Mouse (Mus musculus) heart, postnatal 0 days (tissue): ENCODE data around the gene H3f3a. TPM values are rescaled to one million over a fixed set of nuclear protein-coding genes. Genes with fewer than 3 reads are reported as not detected.

Experiments used
- ATAC-seq: fragments of 200-750 bp; cut with Nextera tagmentation; 2 replicates; pipeline ENCODE4 v1.8.0; 2017; ENCODE audit warnings: low read depth, moderate number of reproducible peaks, moderate library complexity; ENCODE audit not compliant: insufficient read depth
- DNase-seq: peaks from one replicate; pipeline ENCODE4 v3.0.0-alpha.2; 2016; ENCODE audit warnings: low spot score
- H3K27ac ChIP-seq: fragments of 300-500 bp; sonication (generic); 2 replicates; pipeline ENCODE4 v1.5.1; 2014; ENCODE audit warnings: low read depth, mild to moderate bottlenecking
- H3K27me3 ChIP-seq: fragments of 300-500 bp; sonication (generic); 2 replicates; pipeline ENCODE4 v1.6.1; 2014; ENCODE audit warnings: low read length, mixed read lengths; ENCODE audit not compliant: control insufficient read depth, insufficient read depth
- H3K36me3 ChIP-seq: fragments of 300-500 bp; sonication (generic); replicated peaks from 2 replicates; pipeline ENCODE4 v1.6.1; 2014; ENCODE audit warnings: low read length, mixed read lengths; ENCODE audit not compliant: control insufficient read depth, insufficient read depth
- H3K4me1 ChIP-seq: fragments of 300-500 bp; sonication (generic); 2 replicates; pipeline ENCODE4 v1.6.1; 2014; ENCODE audit warnings: antibody characterized with exemption; ENCODE audit not compliant: control insufficient read depth, insufficient read depth
- H3K4me2 ChIP-seq: fragments of 300-500 bp; sonication (generic); 2 replicates; pipeline ENCODE4 v1.6.1; 2014; ENCODE audit warnings: low read depth, mild to moderate bottlenecking, low read length, moderate library complexity
- H3K4me3 ChIP-seq: fragments of 300-500 bp; sonication (generic); 2 replicates; pipeline ENCODE4 v1.5.1; 2014; ENCODE audit warnings: low read depth, low read length
- H3K9ac ChIP-seq: fragments of 300-500 bp; sonication (generic); replicated peaks from 2 replicates; pipeline ENCODE4 v1.6.1; 2014; ENCODE audit warnings: low read depth, low read length, mixed read lengths
- H3K9me3 ChIP-seq: fragments of 300-500 bp; sonication (generic); replicated peaks from 2 replicates; pipeline ENCODE4 v1.6.1; 2016; ENCODE audit warnings: low read length; ENCODE audit not compliant: control insufficient read depth
- CTCF ChIP-seq: IDR thresholded peaks from 2 replicates; pipeline ENCODE4 v1.5.1; 2016; ENCODE audit warnings: antibody characterized with exemption, control low read depth, low read depth
- EP300 ChIP-seq: IDR thresholded peaks from 2 replicates; pipeline ENCODE4 v1.6.1; 2016; ENCODE audit warnings: antibody characterized with exemption, low read depth
- WGBS: fragments of 180-500 bp; shearing (Covaris S2); extraction: QIAGEN DNeasy Blood & Tissue Kit; methylation state at CpG from one replicate; pipeline ENCODE4 v1.1.7; 2014; 5-methylcytosine and 5-hydroxymethylcytosine counted together
- polyA plus RNA-seq: library from polyadenylated mRNA; unstranded; fragments of >200 nt; fragmentation: Nextera tagmentation; extraction: Ambion mirVana; gene quantifications from 2 replicates; pipeline ENCODE4 v1.2.1, GENCODE M21; 2015
- total RNA-seq: library from RNA; depleted of rRNA; stranded (reverse); fragments of >200 nt; gene quantifications from 2 replicates; pipeline ENCODE4 v1.2.3, GENCODE M21; 2014; ENCODE audit warnings: low replicate concordance

Gene H3f3a
- total and polyA plus RNA-seq, 2 experiments from 2014 or later, result 1,337 to 1,661 TPM

DNA sequence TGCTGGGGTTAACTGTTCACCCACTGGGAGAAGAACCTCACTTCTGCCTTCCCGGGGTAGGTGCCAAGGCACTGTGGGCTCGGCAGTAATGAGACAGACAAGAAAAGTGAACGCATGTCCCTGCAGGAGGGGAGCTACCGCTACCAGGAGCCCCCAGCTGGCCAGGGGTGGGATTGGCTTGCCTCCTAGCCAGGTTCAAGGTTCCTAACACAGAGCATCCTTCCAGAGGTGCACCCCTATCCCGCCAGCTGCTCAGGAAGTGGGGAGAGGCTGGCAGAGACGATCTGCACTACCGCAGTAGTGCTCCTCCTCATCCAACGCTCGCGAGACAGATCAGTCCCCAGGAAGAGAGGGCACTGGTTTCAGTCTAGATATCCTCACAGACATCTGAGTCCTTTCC is 38.4 kb downstream of the H3f3a start:
- no peaks in the 10 kb centered on the region for H3K9me3 ChIP-seq
- H3K27me3 ChIP-seq, result no peaks in the 10 kb centered on the region
- peaks cover 17% of the 10 kb centered on the region for H3K4me1 ChIP-seq
- WGBS, result 71% methylated on average over 10 of the region's 10 CpGs
- ATAC-seq (no peak), DNase-seq (no peak)
- no peak overlapping the region for H3K9ac ChIP-seq
- TF ChIP-seq CTCF, result no peak
- no peak overlapping the region for H3K4me2 ChIP-seq
- H3K4me3 ChIP-seq, result no peak overlapping the region
- no peaks in the 10 kb centered on the region for H3K36me3 ChIP-seq
- H3K27ac ChIP-seq, result no peak overlapping the region

- ATAC-seq (no peak), DNase-seq (no peak)
- Histone ChIP-seq H3K4me2 (no peak overlapping the region), H3K4me3 (no peak overlapping the region), H3K9me3 (no peaks in the 10 kb centered on the region), H3K27me3 (no peaks in the 10 kb centered on the region), H3K9ac (no peak overlapping the region), H3K4me1 (peaks cover 17% of the 10 kb centered on the region), H3K36me3 (no peaks in the 10 kb centered on the region), H3K27ac (no peak overlapping the region)
- TF ChIP-seq CTCF, result peak; percentile 46
- TF ChIP-seq EP300, result no peak
- WGBS, result 64% methylated on average over 3 of the region's 3 CpGs
These were observed 39.1 kb downstream of the H3f3a start for GRCm38 (mm10) chr1:180774664-180775063.

DNA sequence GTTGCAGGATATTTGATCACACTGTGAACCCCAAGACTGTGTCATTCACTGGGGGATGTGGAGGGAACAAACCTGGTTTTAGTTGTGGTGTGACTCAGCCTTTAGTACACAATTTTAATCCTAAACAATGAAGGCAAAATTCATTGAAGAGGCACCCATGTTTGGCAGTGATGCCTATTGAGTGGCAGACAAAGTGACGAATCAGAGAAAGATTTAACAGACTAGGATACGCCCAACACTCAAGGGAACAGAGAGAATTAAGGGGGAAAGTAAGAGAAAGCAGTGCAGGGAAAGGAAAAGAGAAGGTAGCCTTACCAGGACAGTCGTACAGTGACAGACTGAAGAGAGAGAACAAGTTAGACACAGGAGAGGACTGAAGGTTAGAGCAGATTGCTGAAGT is 41.5 kb downstream of the H3f3a start:
- TF ChIP-seq CTCF (no peak), EP300 (no peak)
- H3K27ac ChIP-seq, result no peak overlapping the region
- DNase-seq, result no peak
- no peak overlapping the region for H3K4me3 ChIP-seq
- H3K9me3 ChIP-seq, result no peaks in the 10 kb centered on the region
- H3K9ac ChIP-seq, result no peak overlapping the region
- no peak overlapping the region for H3K4me2 ChIP-seq
- no peaks in the 10 kb centered on the region for H3K36me3 ChIP-seq
- 92% methylated on average over 3 of the region's 3 CpGs for WGBS
- no peaks in the 10 kb centered on the region for H3K27me3 ChIP-seq
- ATAC-seq, result no peak
- peaks cover 20% of the 10 kb centered on the region for H3K4me1 ChIP-seq

GRCm38 (mm10) chr1:180771722-180772121 is 42.0 kb downstream of the H3f3a start:
- no peak for DNase-seq
- H3K36me3 ChIP-seq, result no peaks in the 10 kb centered on the region
- H3K9ac ChIP-seq, result no peak overlapping the region
- H3K4me3 ChIP-seq, result no peak overlapping the region
- 39% methylated on average over 4 of the region's 4 CpGs for WGBS
- no peaks in the 10 kb centered on the region for H3K27me3 ChIP-seq
- no peaks in the 10 kb centered on the region for H3K9me3 ChIP-seq
- no peak for TF ChIP-seq CTCF
- H3K4me2 ChIP-seq, result no peak overlapping the region
- ATAC-seq, result no peak
- H3K4me1 ChIP-seq, result peaks cover 17% of the 10 kb centered on the region
- no peak overlapping the region for H3K27ac ChIP-seq

DNA sequence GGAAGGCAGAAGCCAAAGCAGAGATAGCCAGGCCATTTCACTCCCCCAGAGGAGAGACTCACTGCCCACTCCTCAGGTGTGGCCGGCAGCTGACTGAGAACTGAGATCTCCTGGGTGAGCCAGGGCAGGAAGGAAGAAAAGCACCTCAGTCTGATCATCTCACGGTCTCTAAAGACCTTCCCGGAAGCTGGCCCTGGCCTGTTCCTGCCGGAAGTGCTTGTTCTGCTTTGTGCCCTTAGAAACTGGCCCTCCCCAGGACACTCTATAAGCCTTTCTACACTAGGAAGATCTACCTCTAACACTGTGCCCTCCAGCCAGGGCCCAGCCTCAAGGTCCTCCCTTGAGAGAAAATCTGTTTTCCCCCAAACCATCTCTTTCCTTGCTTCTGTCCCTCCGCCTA is 42.4 kb downstream of the H3f3a start:
- H3K4me3 ChIP-seq, result no peak overlapping the region
- DNase-seq (no peak), ATAC-seq (no peak)
- H3K27ac ChIP-seq, result no peak overlapping the region
- H3K27me3 ChIP-seq, result no peaks in the 10 kb centered on the region
- 63% methylated on average over 5 of the region's 5 CpGs for WGBS
- H3K4me1 ChIP-seq, result peaks cover 14% of the 10 kb centered on the region
- H3K4me2 ChIP-seq, result no peak overlapping the region
- TF ChIP-seq EP300 (no peak), CTCF (no peak)
- no peak overlapping the region for H3K9ac ChIP-seq
- H3K9me3 ChIP-seq, result no peaks in the 10 kb centered on the region
- H3K36me3 ChIP-seq, result no peaks in the 10 kb centered on the region

GRCm38 (mm10) chr1:180768334-180769168 is 45.2 kb downstream of the H3f3a start:
- Histone ChIP-seq H3K9ac (peak overlapping the region; percentile 83), H3K27ac (peak overlapping the region; percentile 65), H3K4me2 (peak overlapping the region; percentile 83), H3K27me3 (no peaks in the 10 kb centered on the region), H3K36me3 (no peaks in the 10 kb centered on the region), H3K9me3 (no peaks in the 10 kb centered on the region), H3K4me3 (peak overlapping the region; percentile 65), H3K4me1 (peaks cover 6% of the 10 kb centered on the region; the same call in 1 of the 2 replicates)
- WGBS, result 3% methylated on average over 36 of the region's 37 CpGs
- TF ChIP-seq CTCF (peak; percentile 68), EP300 (no peak)
- DNase-seq, result peak; percentile 68
- peak; percentile 91 for ATAC-seq
